Mouse (Mus musculus): ENCODE results near the gene Akap14. TPM values are rescaled to one million over a fixed set of nuclear protein-coding genes. Genes with fewer than 3 reads are reported as not detected.

The Akap14 gene
- polyA plus RNA-seq, 1 experiment from 2014 or later: 0.57 TPM

Other genes with a start within 250 kb of the Akap14 start
- gene Sept6, start 177.0 kb downstream of the Akap14 start, polyA plus RNA-seq (2016; fragmentation: Nextera tagmentation; extraction: Ambion mirVana): 61.9 and 68.7 TPM in 2 replicates
- not detected in 2 replicates for gene Sowahd, start 120.0 kb downstream of the Akap14 start, polyA plus RNA-seq (2016; fragmentation: Nextera tagmentation; extraction: Ambion mirVana)
- 388 and 426 TPM in 2 replicates for gene Rpl39, start 83.4 kb downstream of the Akap14 start, polyA plus RNA-seq (2016; fragmentation: Nextera tagmentation; extraction: Ambion mirVana)
- gene Upf3b, start 58.5 kb downstream of the Akap14 start, polyA plus RNA-seq (2016; fragmentation: Nextera tagmentation; extraction: Ambion mirVana): 24.3 and 25.7 TPM in 2 replicates
- gene Nkap, start 42.0 kb downstream of the Akap14 start, polyA plus RNA-seq (2016; fragmentation: Nextera tagmentation; extraction: Ambion mirVana): 23.9 and 25.7 TPM in 2 replicates
- gene Ndufa1, start 22.3 kb upstream of the Akap14 start, polyA plus RNA-seq (2016; fragmentation: Nextera tagmentation; extraction: Ambion mirVana): 409 and 458 TPM in 2 replicates
- 16.0 and 19.3 TPM in 2 replicates for gene Rnf113a1, start 22.4 kb upstream of the Akap14 start, polyA plus RNA-seq (2016; fragmentation: Nextera tagmentation; extraction: Ambion mirVana)
- not detected in 2 replicates for gene Gm9, start 42.2 kb upstream of the Akap14 start, polyA plus RNA-seq (2016; fragmentation: Nextera tagmentation; extraction: Ambion mirVana)
- not detected in 2 replicates for gene Rhox1, start 53.4 kb upstream of the Akap14 start, polyA plus RNA-seq (2016; fragmentation: Nextera tagmentation; extraction: Ambion mirVana)
- gene Rhox2a, start 76.1 kb upstream of the Akap14 start, polyA plus RNA-seq (2016; fragmentation: Nextera tagmentation; extraction: Ambion mirVana): 0.30 TPM in 1 of 2 replicates, not detected in the other
- not detected in 2 replicates for gene Rhox3a, start 81.1 kb upstream of the Akap14 start, polyA plus RNA-seq (2016; fragmentation: Nextera tagmentation; extraction: Ambion mirVana)
- 1.8 TPM in 1 of 2 replicates, not detected in the other for gene Rhox4a, start 96.5 kb upstream of the Akap14 start, polyA plus RNA-seq (2016; fragmentation: Nextera tagmentation; extraction: Ambion mirVana)
- gene Rhox3a2, start 211.2 kb upstream of the Akap14 start, polyA plus RNA-seq (2016; fragmentation: Nextera tagmentation; extraction: Ambion mirVana): not detected in 2 replicates
- gene Rhox4a2, start 222.0 kb upstream of the Akap14 start, polyA plus RNA-seq (2016; fragmentation: Nextera tagmentation; extraction: Ambion mirVana): 6.9 and 7.8 TPM in 2 replicates
- gene Rhox2b, start 243.2 kb upstream of the Akap14 start, polyA plus RNA-seq (2016; fragmentation: Nextera tagmentation; extraction: Ambion mirVana): 0.67 and 1.2 TPM in 2 replicates

Measured in hindbrain, embryonic 12.5 days (tissue).